Mouse (Mus musculus): ENCODE measurements around the gene Tpo.

Gene Tpo

GRCm38 (mm10) chr12:30077056-30077455, 55.4 kb downstream of the Tpo start:
- in situ Hi-C loops (cut with MboI, MseI): no loop called here

GRCm38 (mm10) chr12:30076316-30076715, 56.1 kb downstream of the Tpo start:
- in situ Hi-C loops (cut with MboI, MseI): no loop called here

- in situ Hi-C loops (cut with MboI, MseI): no loop called here
Observed at GRCm38 (mm10) chr12:30069321-30069720, 63.1 kb downstream of the Tpo start.

- in situ Hi-C loops (cut with MboI, MseI): no loop called here
Observed at GRCm38 (mm10) chr12:30067806-30068205, 64.6 kb downstream of the Tpo start.

GRCm38 (mm10) chr12:30062118-30062505, 70.3 kb downstream of the Tpo start:
- in situ Hi-C loops (cut with MboI, MseI): no loop called here

GRCm38 (mm10) chr12:30061503-30062117, 70.8 kb downstream of the Tpo start:
- in situ Hi-C loops (cut with MboI, MseI): no loop called here

GRCm38 (mm10) chr12:30058044-30058443, 74.4 kb downstream of the Tpo start:
- in situ Hi-C loops (cut with MboI, MseI): loop anchor here (10.0 kb wide), 1 partner anchor 717 kb away; no protein-coding TSS in a partner anchor

- in situ Hi-C loops (cut with MboI, MseI): loop anchor here (5.0 to 10.0 kb wide), 2 partner anchors 527 to 720 kb away; partner anchors contain the start of gene Tmem18
Observed at GRCm38 (mm10) chr12:30054761-30055540, 77.5 kb downstream of the Tpo start.

- in situ Hi-C loops (cut with MboI, MseI): loop anchor here (5.0 to 10.0 kb wide), 2 partner anchors 532 to 725 kb away; partner anchors contain the start of gene Tmem18
Observed at GRCm38 (mm10) chr12:30050235-30050634, 82.2 kb downstream of the Tpo start.

GRCm38 (mm10) chr12:30049818-30050217, 82.6 kb downstream of the Tpo start:
- in situ Hi-C loops (cut with MboI, MseI): loop anchor here (5.0 to 10.0 kb wide), 2 partner anchors 532 to 725 kb away; partner anchors contain the start of gene Tmem18

GRCm38 (mm10) chr12:30048848-30049247, 83.6 kb downstream of the Tpo start:
- in situ Hi-C loops (cut with MboI, MseI): no loop called here

GRCm38 (mm10) chr12:30040150-30040549, 92.3 kb downstream of the Tpo start:
- in situ Hi-C loops (cut with MboI, MseI): no loop called here

GRCm38 (mm10) chr12:30039565-30039964, 92.9 kb downstream of the Tpo start:
- in situ Hi-C loops (cut with MboI, MseI): no loop called here

- in situ Hi-C loops (cut with MboI, MseI): no loop called here
Observed at GRCm38 (mm10) chr12:30036569-30037055, 95.8 kb downstream of the Tpo start.

- in situ Hi-C loops (cut with MboI, MseI): no loop called here
Observed at GRCm38 (mm10) chr12:30035841-30036568, 96.4 kb downstream of the Tpo start.

GRCm38 (mm10) chr12:30035406-30035805, 97.0 kb downstream of the Tpo start:
- in situ Hi-C loops (cut with MboI, MseI): no loop called here

- in situ Hi-C loops (cut with MboI, MseI): no loop called here
Observed at GRCm38 (mm10) chr12:30034681-30035080, 97.7 kb downstream of the Tpo start.

- in situ Hi-C loops (cut with MboI, MseI): no loop called here
Observed at GRCm38 (mm10) chr12:30030571-30030970, 101.9 kb downstream of the Tpo start.

- in situ Hi-C loops (cut with MboI, MseI): no loop called here
Observed at GRCm38 (mm10) chr12:30029111-30029510, 103.3 kb downstream of the Tpo start.

- in situ Hi-C loops (cut with MboI, MseI): no loop called here
Observed at GRCm38 (mm10) chr12:30027721-30028340, 104.6 kb downstream of the Tpo start.

- in situ Hi-C loops (cut with MboI, MseI): no loop called here
Observed at GRCm38 (mm10) chr12:30024264-30024825, 108.1 kb downstream of the Tpo start.
